Mouse (Mus musculus) right cerebral cortex, postnatal 4 days (tissue): Measurements from ENCODE around the gene Srsf4.

Experiments
- DNase-seq: peaks from one replicate; pipeline ENCODE4 v3.0.0-alpha.2; 2022

The Srsf4 gene

GRCm38 (mm10) chr4:131916425-131916824 is 43.0 kb downstream of the Srsf4 start:
- DNase-seq: peak; percentile 72

DNA sequence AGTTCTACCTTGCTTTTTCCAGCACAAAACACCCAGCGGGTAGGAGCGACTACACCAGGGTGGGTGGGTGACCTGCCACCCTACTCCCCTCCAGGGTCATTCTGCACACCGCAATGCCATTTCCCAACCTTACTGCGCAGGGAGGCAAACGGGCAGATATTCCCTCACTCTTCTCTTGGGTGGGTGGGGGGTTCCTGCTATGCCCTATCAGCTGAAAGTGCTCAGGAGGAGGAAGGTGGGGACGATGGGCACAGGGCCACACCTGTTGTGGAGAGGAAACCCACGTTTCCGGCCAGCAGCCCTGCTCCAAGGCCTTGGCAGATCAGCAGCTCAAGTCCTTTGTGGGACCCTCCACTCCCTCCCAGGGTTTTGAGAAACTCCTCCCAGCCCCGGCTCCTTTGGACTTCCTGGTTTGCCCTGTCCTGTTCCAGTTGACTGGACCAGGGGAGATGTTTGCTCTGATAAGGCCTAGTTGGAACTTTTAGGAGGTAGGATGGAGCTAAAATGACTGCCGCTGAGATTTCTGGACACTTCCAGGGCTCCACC is 43.7 kb downstream of the Srsf4 start:
- no peak for DNase-seq

DNA sequence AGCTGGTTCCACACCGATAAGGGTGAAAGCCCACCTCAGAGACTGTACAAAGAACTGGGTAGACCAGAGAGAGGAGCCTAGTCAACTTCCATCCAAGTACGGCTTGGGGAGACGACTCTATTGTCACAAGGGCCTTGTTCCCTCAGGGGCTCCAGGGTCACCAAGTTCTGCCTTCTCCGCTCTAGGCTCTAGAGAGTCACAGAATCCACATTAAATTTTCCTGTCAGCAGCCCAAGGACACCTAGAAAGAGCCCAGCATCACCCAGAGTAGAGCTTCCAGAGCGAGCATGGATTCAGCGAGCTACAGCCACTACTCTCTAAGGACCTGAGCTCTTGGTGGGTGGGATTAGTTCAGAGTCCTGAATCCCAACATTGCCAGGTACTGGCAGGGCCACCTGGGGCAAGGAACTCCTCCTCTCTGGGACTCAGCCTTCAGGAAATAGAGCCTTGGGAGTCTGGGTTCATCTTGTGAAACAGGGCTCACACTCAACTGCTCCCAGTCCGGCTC is 44.7 kb downstream of the Srsf4 start:
- no peak for DNase-seq

- no peak for DNase-seq
Observed at GRCm38 (mm10) chr4:131918711-131919500, 45.5 kb downstream of the Srsf4 start.

GRCm38 (mm10) chr4:131919506-131920140 is 46.2 kb downstream of the Srsf4 start:
- DNase-seq: no peak

DNA sequence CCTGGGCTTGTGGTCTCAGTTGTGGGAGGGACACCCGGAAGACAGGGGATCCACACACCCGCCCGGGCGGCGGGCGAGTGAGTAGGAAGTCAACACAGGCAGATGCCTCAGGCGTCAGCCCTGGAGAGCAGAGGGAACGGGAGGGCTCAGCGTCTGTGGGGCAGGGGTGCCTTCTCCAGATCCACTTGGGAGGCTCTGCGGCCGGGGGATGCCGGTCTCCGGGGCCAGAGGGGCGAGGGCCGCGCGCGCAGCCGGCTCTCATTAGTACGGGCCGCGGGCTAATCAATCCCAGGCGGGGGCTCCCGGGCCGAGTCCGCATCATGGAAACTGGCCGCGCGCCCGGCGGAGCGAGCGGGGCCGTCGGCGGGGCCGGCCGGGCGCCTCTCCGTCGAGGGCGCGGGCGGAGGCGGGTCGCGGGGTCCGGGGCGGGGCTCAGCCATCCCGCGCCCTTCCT is 46.8 kb downstream of the Srsf4 start:
- DNase-seq: no peak

DNA sequence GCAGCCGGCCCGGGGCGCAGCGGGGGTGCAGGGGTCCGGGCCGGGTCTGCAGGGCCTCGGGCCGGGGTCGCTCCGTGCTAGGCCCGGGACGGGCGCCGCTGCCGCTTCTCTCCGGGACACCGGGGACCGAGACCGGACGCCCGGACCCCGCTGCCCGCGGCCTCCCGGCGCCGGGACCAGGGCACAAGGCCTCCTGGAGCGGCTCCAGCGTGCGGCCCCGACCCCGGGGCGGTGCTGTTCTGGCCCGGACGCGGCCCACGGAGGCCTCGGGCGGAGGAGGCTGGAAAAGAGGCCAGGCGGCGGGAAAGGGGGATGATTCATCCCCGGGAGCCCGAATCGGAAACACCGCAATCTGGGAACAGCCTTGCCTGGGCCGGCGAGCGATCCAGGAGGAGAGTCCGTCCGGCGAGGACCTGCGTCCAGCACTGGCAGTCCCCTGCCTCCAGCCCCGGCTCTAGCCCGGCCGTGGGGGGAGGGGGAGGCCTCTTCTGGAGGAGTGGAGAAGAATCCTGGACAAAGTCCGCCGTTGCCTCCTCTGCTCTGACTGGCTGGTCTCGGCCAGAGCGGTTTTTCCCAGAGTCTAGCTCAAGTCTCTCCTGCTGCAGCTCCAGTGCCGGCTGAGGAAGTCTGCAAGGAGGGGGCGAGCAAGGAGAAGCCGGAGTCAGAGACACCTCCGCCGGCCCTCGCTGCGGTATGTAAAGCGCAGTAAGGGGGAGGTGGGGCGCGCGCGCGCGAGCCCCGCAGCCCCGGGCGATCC is 47.4 kb downstream of the Srsf4 start:
- DNase-seq: peak; percentile 43

GRCm38 (mm10) chr4:131921461-131922346 is 48.3 kb downstream of the Srsf4 start, which contains the start of gene Tmem200b:
Gene Tmem200b (plus strand): TSS chr4:131921771.
- DNase-seq: no peak

DNA sequence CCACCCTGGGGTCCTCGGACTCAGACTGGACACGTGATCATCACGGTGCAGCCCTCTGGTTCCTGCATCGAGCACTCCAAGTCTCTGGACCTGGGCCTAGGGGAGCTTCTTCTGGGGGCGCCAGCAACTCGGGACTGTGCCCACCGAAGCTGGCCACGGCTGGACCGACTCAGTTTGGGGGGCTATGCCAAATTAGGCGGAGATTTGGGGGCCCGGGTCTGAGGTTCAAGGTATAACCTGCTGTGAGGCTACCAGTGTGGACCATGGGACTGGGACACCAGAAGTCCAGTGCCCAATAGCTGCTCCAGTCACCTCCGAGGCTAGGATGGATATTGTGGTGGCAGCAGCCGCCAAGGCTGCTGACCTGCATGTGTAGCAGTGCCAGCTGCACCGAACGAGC is 49.0 kb downstream of the Srsf4 start:
- no peak for DNase-seq

GRCm38 (mm10) chr4:131924096-131924810 is 50.8 kb downstream of the Srsf4 start:
- no peak for DNase-seq

- DNase-seq: no peak
Observed at GRCm38 (mm10) chr4:131929146-131929545, 55.7 kb downstream of the Srsf4 start.

DNA sequence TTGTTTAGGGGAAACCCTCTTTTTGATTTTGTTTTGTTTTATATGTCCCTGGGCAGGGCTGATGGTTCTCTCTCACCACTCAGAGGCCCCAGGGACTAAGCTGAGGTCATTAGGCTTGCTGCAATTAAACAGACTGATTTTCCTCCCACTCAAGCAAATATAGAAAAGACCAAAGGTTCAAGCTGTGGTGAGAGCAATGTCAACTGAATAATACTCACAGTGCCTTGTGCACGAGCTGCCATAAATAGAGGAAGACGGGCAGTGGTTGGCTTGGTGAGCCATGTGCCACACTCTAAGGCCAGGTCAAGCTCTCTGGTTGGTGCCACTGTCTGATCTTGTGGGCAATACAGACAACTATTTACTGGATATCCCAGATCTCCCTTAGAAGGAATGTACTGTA is 66.0 kb downstream of the Srsf4 start:
- DNase-seq: no peak

- no peak for DNase-seq
Observed at GRCm38 (mm10) chr4:131940846-131941245, 67.4 kb downstream of the Srsf4 start.

DNA sequence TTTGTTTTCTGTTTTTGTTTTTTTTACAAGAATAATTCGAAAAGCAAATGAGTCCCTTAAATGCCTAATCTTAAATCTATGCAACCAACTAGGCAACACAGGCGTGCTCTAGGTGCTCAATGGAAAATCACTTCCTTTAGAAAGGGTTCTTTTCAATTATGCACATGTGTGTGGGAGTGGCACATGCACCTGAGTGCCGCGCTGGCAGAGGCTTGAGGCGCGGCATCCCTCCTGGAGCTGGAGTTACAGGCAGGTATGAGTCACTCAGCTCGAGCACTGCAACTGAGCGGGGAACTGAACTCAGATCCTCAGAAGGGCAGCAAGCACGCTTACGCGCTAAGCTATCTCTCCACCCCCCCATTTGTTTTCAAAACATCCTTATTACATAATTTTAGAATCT is 74.4 kb downstream of the Srsf4 start:
- DNase-seq: no peak

GRCm38 (mm10) chr4:131949903-131950302 is 76.5 kb downstream of the Srsf4 start:
- no peak for DNase-seq

GRCm38 (mm10) chr4:131950657-131951056 is 77.2 kb downstream of the Srsf4 start:
- no peak for DNase-seq
